Comparison of ENCODE assay signal across 26 mouse cellular contexts in the genomic region with DNA sequence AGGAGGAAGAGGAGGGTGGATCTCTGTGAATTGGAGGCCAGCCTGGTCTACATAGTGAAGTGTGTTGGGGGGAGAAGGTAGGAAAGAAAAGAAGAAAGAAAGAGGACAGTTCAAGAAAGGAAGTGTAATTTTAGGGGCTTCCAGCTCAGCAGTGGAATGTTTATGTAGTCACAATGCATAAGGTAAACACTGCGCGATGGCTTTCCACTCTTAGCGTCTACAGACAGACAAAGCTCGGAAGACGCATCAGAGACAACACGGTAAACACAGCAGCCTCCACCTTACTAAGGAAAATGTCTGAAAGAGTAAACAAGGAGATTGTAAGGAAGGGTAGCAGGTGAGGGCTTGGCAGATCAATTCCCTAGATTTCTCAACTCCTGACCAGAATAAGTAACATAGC. TPM values are rescaled to one million over a fixed set of nuclear protein-coding genes. Genes with fewer than 3 reads are reported as not detected.
DNase-seq lines count a peak whose midpoint lies in the region; ATAC-seq and TF ChIP-seq lines count a peak whose summit lies in the region.
"Had no signal": no experiment of that assay in that cellular context is flagged by ENCODE, and none has a peak within 500 bp of the region (broad histone marks: within the 10 kb centered on the region; RNA-seq: fewer than 3 reads in every experiment).

No protein-coding gene starts in this region.

- no peaks in the 10 kb centered on the region for H3K36me3 ChIP-seq in lung, embryonic 14.5 days (ENCODE audit: insufficient read depth)
- no peaks in the 10 kb centered on the region for H3K36me3 ChIP-seq in lung, embryonic 16.5 days (ENCODE audit: control insufficient read depth, insufficient read depth, low read length)
- peaks cover 4% of the 10 kb centered on the region for H3K36me3 ChIP-seq in testis, adult 2 months (ENCODE audit: control insufficient read depth, insufficient read depth, low read length)
- H3K36me3 ChIP-seq: embryonic facial prominence, embryonic 13.5 days; embryonic facial prominence, embryonic 15.5 days; forebrain, embryonic 10.5 days; forebrain, embryonic 12.5 days had no signal

- H3K4me1 ChIP-seq in lung, embryonic 14.5 days (ENCODE audit: insufficient read depth), result no peaks in the 10 kb centered on the region
- no peaks in the 10 kb centered on the region for H3K4me1 ChIP-seq in lung, embryonic 16.5 days (replicated peaks; ENCODE audit: control insufficient read depth, insufficient read depth, low read length)
- no peaks in the 10 kb centered on the region for H3K4me1 ChIP-seq in lung, adult 2 months (ENCODE audit: control insufficient read depth, insufficient read depth, low read length)
- H3K4me1 ChIP-seq in testis, adult 2 months (ENCODE audit: control insufficient read depth, insufficient read depth, low read length), result peaks cover 8% of the 10 kb centered on the region
- H3K4me1 ChIP-seq: embryonic facial prominence, embryonic 13.5 days; embryonic facial prominence, embryonic 15.5 days; forebrain, embryonic 10.5 days; forebrain, embryonic 12.5 days had no signal

- H3K27me3 ChIP-seq in lung, embryonic 14.5 days (ENCODE audit: insufficient read depth, low read length), result no peaks in the 10 kb centered on the region
- no peaks in the 10 kb centered on the region for H3K27me3 ChIP-seq in lung, embryonic 16.5 days (ENCODE audit: control insufficient read depth, insufficient read depth, low read depth, low read length)
- no peaks in the 10 kb centered on the region for H3K27me3 ChIP-seq in testis, adult 2 months (ENCODE audit: control insufficient read depth, insufficient read depth, low read length)
- H3K27me3 ChIP-seq: embryonic facial prominence, embryonic 13.5 days; forebrain, embryonic 12.5 days had no signal

- peak; percentile 58 for DNase-seq in lung, embryonic 14.5 days
- DNase-seq in lung, postnatal 4 days, result no peak
- DNase-seq in lung, adult 2 months, result no peak
- DNase-seq in lung, postnatal 36 days, result peak; percentile 23
- DNase-seq in lung, postnatal 25 days (ENCODE audit: low spot score), result no peak
- DNase-seq in testis, postnatal 14 days (ENCODE audit: low spot score), result no peak
- DNase-seq: adrenal gland, adult 2 months; adrenal gland, postnatal 10 days; adrenal gland, postnatal 25 days; cerebellum, adult 11 months; cerebellum, adult 18-20 months; cerebellum, adult 8-10 months; cerebellum, adult 9-11 months; cerebellum, postnatal 14 days; cerebellum, postnatal 36 days; embryo, embryonic 11 days had no signal

- no peak for TF ChIP-seq POLR2A in lung, adult 2 months (IDR thresholded peaks at IDR 0.05; ENCODE audit: borderline replicate concordance, extremely low read depth, low read depth, low read length)
- TF ChIP-seq POLR2A in testis, adult 2 months (IDR thresholded peaks at IDR 0.05; ENCODE audit: control insufficient read depth, low read depth, low read length), result no peak

- ATAC-seq in lung, embryonic 14.5 days (ENCODE audit: insufficient read depth), result no peak
- ATAC-seq in lung, embryonic 16.5 days (ENCODE audit: low read depth), result 0 out of 2 replicates have a peak, but pooled peaks have one; percentile 45
- ATAC-seq: forebrain, embryonic 14.5 days had no signal

- H3K4me3 ChIP-seq in lung, embryonic 14.5 days (ENCODE audit: low read depth, low read length), result no peak overlapping the region
- H3K4me3 ChIP-seq in lung, embryonic 16.5 days (ENCODE audit: low read length), result no peak overlapping the region
- no peak overlapping the region for H3K4me3 ChIP-seq in lung, adult 2 months (replicated peaks; ENCODE audit: extremely low read depth, low read depth, low read length)
- peak overlapping the region; percentile 27 for H3K4me3 ChIP-seq in testis, adult 2 months (ENCODE audit: control insufficient read depth, low read depth, low read length)
- H3K4me3 ChIP-seq: embryonic facial prominence, embryonic 13.5 days; embryonic facial prominence, embryonic 15.5 days; erythroblast, embryonic 14.5 days; forebrain, embryonic 10.5 days; forebrain, embryonic 12.5 days had no signal

- 19% methylated on average over 6 of the region's 6 CpGs for WGBS in lung, embryonic 14.5 days
- 14% methylated on average over 6 of the region's 6 CpGs for WGBS in lung, embryonic 16.5 days
- WGBS in lung, adult 2 months, result 33% methylated on average over 6 of the region's 6 CpGs

- TF ChIP-seq CTCF in lung, embryonic 14.5 days (IDR thresholded peaks at IDR 0.05; ENCODE audit: low read depth), result no peak
- TF ChIP-seq CTCF in lung, adult 2 months (IDR thresholded peaks at IDR 0.05; ENCODE audit: insufficient read depth, low read length), result no peak
- no peak for TF ChIP-seq CTCF in testis, adult 2 months (IDR thresholded peaks at IDR 0.05; ENCODE audit: control insufficient read depth, insufficient read depth, insufficient replicate concordance, low read depth, low read length)

- H3K9me3 ChIP-seq in lung, embryonic 14.5 days (ENCODE audit: low read depth, low read length), result no peaks in the 10 kb centered on the region
- H3K9me3 ChIP-seq in lung, embryonic 16.5 days (ENCODE audit: control insufficient read depth, low read length), result no peaks in the 10 kb centered on the region
- H3K9me3 ChIP-seq: embryonic facial prominence, embryonic 13.5 days; embryonic facial prominence, embryonic 15.5 days; forebrain, embryonic 10.5 days; forebrain, embryonic 12.5 days had no signal

- H3K4me2 ChIP-seq in lung, embryonic 14.5 days, result no peak overlapping the region
- H3K4me2 ChIP-seq in lung, embryonic 16.5 days (ENCODE audit: low read depth, low read length), result no peak overlapping the region
- H3K4me2 ChIP-seq: embryonic facial prominence, embryonic 13.5 days; embryonic facial prominence, embryonic 15.5 days; forebrain, embryonic 12.5 days had no signal

- no peak overlapping the region for H3K9ac ChIP-seq in lung, embryonic 14.5 days
- H3K9ac ChIP-seq in lung, embryonic 16.5 days (ENCODE audit: low read length), result no peak overlapping the region
- H3K9ac ChIP-seq: embryonic facial prominence, embryonic 13.5 days; embryonic facial prominence, embryonic 15.5 days; forebrain, embryonic 12.5 days had no signal

- no peak overlapping the region for H3K27ac ChIP-seq in lung, embryonic 14.5 days (ENCODE audit: low read depth)
- H3K27ac ChIP-seq in lung, embryonic 16.5 days (ENCODE audit: low read length), result no peak overlapping the region
- no peak overlapping the region for H3K27ac ChIP-seq in testis, adult 2 months (ENCODE audit: control insufficient read depth, insufficient read depth, low read depth, low read length)
- H3K27ac ChIP-seq: embryonic facial prominence, embryonic 13.5 days; embryonic facial prominence, embryonic 15.5 days; forebrain, embryonic 10.5 days; forebrain, embryonic 12.5 days had no signal

RNA-seq across cellular contexts. Expression of a gene that starts 3.1 kb away (rescaled TPM):
- not detected in 2 replicates for polyA plus RNA-seq in lung, embryonic 14.5 days (2014; fragmentation: Nextera tagmentation; extraction: Ambion mirVana)
- not detected in 2 replicates for polyA plus RNA-seq in lung, embryonic 16.5 days (2015; fragmentation: Nextera tagmentation; extraction: Ambion mirVana)
- polyA plus RNA-seq in lung, adult 2 months (2012; rRNA removed), result 0.19 and 0.25 TPM in 2 replicates
- polyA plus RNA-seq in testis, adult 2 months (2012; rRNA removed), result 506 and 512 TPM in 2 replicates
- polyA plus RNA-seq: adrenal gland, adult 2 months; C2C12; embryonic facial prominence, embryonic 11.5 days; embryonic facial prominence, embryonic 13.5 days; embryonic facial prominence, embryonic 15.5 days; erythroblast, embryonic 14.5 days; forebrain, embryonic 10.5 days; forebrain, embryonic 14.5 days had no signal

RNA-seq across cellular contexts. Expression of a gene that starts 27.3 kb away (rescaled TPM):
- 21.6 and 23.9 TPM in 2 replicates for polyA plus RNA-seq in lung, embryonic 14.5 days (2014; fragmentation: Nextera tagmentation; extraction: Ambion mirVana)
- polyA plus RNA-seq in lung, embryonic 16.5 days (2015; fragmentation: Nextera tagmentation; extraction: Ambion mirVana), result 28.3 and 28.9 TPM in 2 replicates
- 359 and 419 TPM in 2 replicates for polyA plus RNA-seq in lung, adult 2 months (2012; rRNA removed)
- polyA plus RNA-seq in testis, adult 2 months (2012; rRNA removed), result 3.7 and 3.8 TPM in 2 replicates
- polyA plus RNA-seq: erythroblast, embryonic 14.5 days had no signal

RNA-seq across cellular contexts. Expression of a gene that starts 28.6 kb away (rescaled TPM):
- polyA plus RNA-seq in lung, embryonic 14.5 days (2014; fragmentation: Nextera tagmentation; extraction: Ambion mirVana), result 1,103 and 1,167 TPM in 2 replicates
- polyA plus RNA-seq in lung, embryonic 16.5 days (2015; fragmentation: Nextera tagmentation; extraction: Ambion mirVana), result 880 and 951 TPM in 2 replicates
- polyA plus RNA-seq in lung, adult 2 months (2012; rRNA removed), result 469 and 674 TPM in 2 replicates
- 938 and 997 TPM in 2 replicates for polyA plus RNA-seq in testis, adult 2 months (2012; rRNA removed)

RNA-seq across cellular contexts. Expression of a gene that starts 38.0 kb away (rescaled TPM):
- polyA plus RNA-seq in lung, embryonic 14.5 days (2014; fragmentation: Nextera tagmentation; extraction: Ambion mirVana), result 3.9 and 4.0 TPM in 2 replicates
- 2.9 and 3.3 TPM in 2 replicates for polyA plus RNA-seq in lung, embryonic 16.5 days (2015; fragmentation: Nextera tagmentation; extraction: Ambion mirVana)
- polyA plus RNA-seq in lung, adult 2 months (2012; rRNA removed), result 34.0 and 40.4 TPM in 2 replicates
- 40.8 and 56.4 TPM in 2 replicates for polyA plus RNA-seq in testis, adult 2 months (2012; rRNA removed)
- polyA plus RNA-seq: erythroblast, embryonic 14.5 days had no signal

RNA-seq across cellular contexts. Expression of a gene that starts 41.6 kb away (rescaled TPM):
- polyA plus RNA-seq in lung, embryonic 14.5 days (2014; fragmentation: Nextera tagmentation; extraction: Ambion mirVana), result 0.07 and 0.11 TPM in 2 replicates
- polyA plus RNA-seq in lung, embryonic 16.5 days (2015; fragmentation: Nextera tagmentation; extraction: Ambion mirVana), result 0.06 and 0.13 TPM in 2 replicates
- 0.14 and 1.4 TPM in 2 replicates for polyA plus RNA-seq in lung, adult 2 months (2012; rRNA removed)
- 1.1 TPM in 2 replicates for polyA plus RNA-seq in testis, adult 2 months (2012; rRNA removed)
- polyA plus RNA-seq: C2C12; erythroblast, embryonic 14.5 days; forebrain, embryonic 14.5 days had no signal

Comparison
In these comparisons a context has a peak if more than half of its experiments do, and no peak if none do; other contexts are left out.
1. DNase-seq: peak in lung, embryonic 14.5 days (single experiment) and lung, postnatal 36 days (single experiment); none in lung, postnatal 4 days (0 of 2), lung, adult 2 months (single experiment), lung, postnatal 25 days (single experiment) and testis, postnatal 14 days (single experiment).
2. RNA of a gene that starts 27.3 kb away (polyA plus RNA-seq): 359 to 419 TPM in lung, adult 2 months; 28.3 to 28.9 TPM in lung, embryonic 16.5 days, 21.6 to 23.9 TPM in lung, embryonic 14.5 days and 3.7 to 3.8 TPM in testis, adult 2 months; every median in the first group is over 10 times any median in the second.
3. RNA of a gene that starts 3.1 kb away (polyA plus RNA-seq): 506 to 512 TPM in testis, adult 2 months; 0.19 to 0.25 TPM in lung, adult 2 months, not detected in lung, embryonic 16.5 days and not detected in lung, embryonic 14.5 days; every median in the first group is over 100 times any median in the second.